Mouse (Mus musculus) midbrain, postnatal 0 days (tissue): ENCODE results near the gene Olfr573-ps1. TPM values are rescaled to one million over a fixed set of nuclear protein-coding genes. Genes with fewer than 3 reads are reported as not detected.

Experiments
- ATAC-seq: fragments of 200-750 bp; cut with Nextera tagmentation; 2 replicates; pipeline ENCODE4 v1.8.0; 2017; ENCODE audit warnings: moderate number of reproducible peaks, mild to moderate bottlenecking, moderate TSS enrichment, moderate library complexity; ENCODE audit not compliant: low FRiP score
- DNase-seq: peaks from one replicate; pipeline ENCODE4 v3.0.0-alpha.2; 2015; ENCODE audit warnings: low spot score
- H3K27ac ChIP-seq: fragments of 300-500 bp; sonication (generic); 2 replicates; pipeline ENCODE4 v1.5.1; 2014; ENCODE audit warnings: low read depth, mild to moderate bottlenecking, low read length, mixed read lengths
- H3K27me3 ChIP-seq: fragments of 300-500 bp; sonication (generic); 2 replicates; pipeline ENCODE4 v1.6.1; 2014; ENCODE audit warnings: low read length, control low read depth, mixed read lengths; ENCODE audit not compliant: insufficient read depth
- H3K36me3 ChIP-seq: fragments of 300-500 bp; sonication (generic); 2 replicates; pipeline ENCODE4 v1.6.1; 2014; ENCODE audit warnings: low read length, control low read depth, mixed read lengths; ENCODE audit not compliant: insufficient read depth
- H3K4me1 ChIP-seq: fragments of 300-500 bp; sonication (generic); 2 replicates; pipeline ENCODE4 v1.6.1; 2014; ENCODE audit warnings: mild to moderate bottlenecking, control low read depth, antibody characterized with exemption, low read length, mixed read lengths; ENCODE audit not compliant: insufficient read depth
- H3K4me2 ChIP-seq: fragments of 300-500 bp; sonication (generic); 2 replicates; pipeline ENCODE4 v1.6.1; 2014; ENCODE audit warnings: low read depth, mild to moderate bottlenecking, low read length, mixed read lengths; ENCODE audit not compliant: poor library complexity, severe bottlenecking
- H3K4me3 ChIP-seq: fragments of 300-500 bp; sonication (generic); 2 replicates; pipeline ENCODE4 v1.5.1; 2014; ENCODE audit warnings: low read depth, mild to moderate bottlenecking, low read length, moderate library complexity
- H3K9ac ChIP-seq: fragments of 300-500 bp; sonication (generic); replicated peaks from 2 replicates; pipeline ENCODE4 v1.6.1; 2014; ENCODE audit warnings: mild to moderate bottlenecking, low read length, moderate library complexity, mixed read lengths; ENCODE audit not compliant: poor library complexity, severe bottlenecking
- H3K9me3 ChIP-seq: fragments of 300-500 bp; sonication (generic); 2 replicates; pipeline ENCODE4 v1.6.1; 2016; ENCODE audit warnings: low read length, control low read depth
- CTCF ChIP-seq: IDR thresholded peaks from 2 replicates; pipeline ENCODE4 v1.5.1; 2016; ENCODE audit warnings: antibody characterized with exemption, mild to moderate bottlenecking
- WGBS: fragments of 180-500 bp; shearing (Covaris S2); extraction: QIAGEN DNeasy Blood & Tissue Kit; methylation state at CpG from one replicate; pipeline ENCODE4 v1.1.7; 2014; 5-methylcytosine and 5-hydroxymethylcytosine counted together
- polyA plus RNA-seq: library from polyadenylated mRNA; unstranded; fragments of >200 nt; fragmentation: Nextera tagmentation; extraction: Ambion mirVana; gene quantifications from 2 replicates; pipeline ENCODE4 v1.2.1, GENCODE M21; 2015
- total RNA-seq: library from RNA; depleted of rRNA; stranded (reverse); fragments of >200 nt; gene quantifications from 2 replicates; pipeline ENCODE4 v1.2.3, GENCODE M21; 2014

Gene Olfr573-ps1
- total and polyA plus RNA-seq, 2 experiments from 2014 or later: not detected

GRCm38 (mm10) chr7:102958137-102958536, 15.8 kb upstream of the Olfr573-ps1 start:
- H3K4me3 ChIP-seq: no peak overlapping the region
- H3K27ac ChIP-seq: no peak overlapping the region
- ATAC-seq (no peak), DNase-seq (no peak)
- no peaks in the 10 kb centered on the region for H3K36me3 ChIP-seq
- no peak overlapping the region for H3K4me2 ChIP-seq
- no peaks in the 10 kb centered on the region for H3K27me3 ChIP-seq
- H3K4me1 ChIP-seq: no peaks in the 10 kb centered on the region
- no peaks in the 10 kb centered on the region for H3K9me3 ChIP-seq
- TF ChIP-seq CTCF: no peak
- no peak overlapping the region for H3K9ac ChIP-seq
- 75% methylated on average over 3 of the region's 3 CpGs for WGBS

GRCm38 (mm10) chr7:102950732-102951131, 8.4 kb upstream of the Olfr573-ps1 start:
- TF ChIP-seq CTCF: no peak
- no peak overlapping the region for H3K27ac ChIP-seq
- H3K9ac ChIP-seq: no peak overlapping the region
- H3K4me1 ChIP-seq: no peaks in the 10 kb centered on the region
- no peak for ATAC-seq
- H3K4me3 ChIP-seq: no peak overlapping the region
- H3K4me2 ChIP-seq: no peak overlapping the region
- H3K36me3 ChIP-seq: no peaks in the 10 kb centered on the region
- 64% methylated on average over 1 of the region's 1 CpGs for WGBS
- H3K9me3 ChIP-seq: no peaks in the 10 kb centered on the region
- no peak for DNase-seq
- H3K27me3 ChIP-seq: no peaks in the 10 kb centered on the region

GRCm38 (mm10) chr7:102948167-102948566, 5.8 kb upstream of the Olfr573-ps1 start, which contains the start of gene Olfr574:
Gene Olfr574 (plus strand): TSS chr7:102948467.
- 79% methylated on average over 1 of the region's 1 CpGs for WGBS
- no peak for TF ChIP-seq CTCF
- Histone ChIP-seq H3K36me3 (no peaks in the 10 kb centered on the region), H3K4me2 (no peak within 1 kb of the TSS), H3K27me3 (no peaks in the 10 kb centered on the region), H3K9me3 (no peaks in the 10 kb centered on the region), H3K27ac (no peak within 1 kb of the TSS), H3K9ac (no peak within 1 kb of the TSS), H3K4me1 (no peaks in the 10 kb centered on the region), H3K4me3 (no peak within 1 kb of the TSS)
- ATAC-seq: no peak
- DNase-seq: no peak

- H3K9ac ChIP-seq: no peak overlapping the region
- H3K36me3 ChIP-seq: no peaks in the 10 kb centered on the region
- no peaks in the 10 kb centered on the region for H3K9me3 ChIP-seq
- H3K27ac ChIP-seq: no peak overlapping the region
- ATAC-seq (no peak), DNase-seq (no peak)
- TF ChIP-seq CTCF: no peak
- 97% methylated on average over 1 of the region's 1 CpGs for WGBS
- H3K4me3 ChIP-seq: no peak overlapping the region
- H3K4me1 ChIP-seq: no peaks in the 10 kb centered on the region
- H3K27me3 ChIP-seq: no peaks in the 10 kb centered on the region
- H3K4me2 ChIP-seq: no peak overlapping the region
Measured at GRCm38 (mm10) chr7:102943417-102943816, 1.0 kb upstream of the Olfr573-ps1 start.

GRCm38 (mm10) chr7:102927105-102927504, 15.3 kb downstream of the Olfr573-ps1 start:
- no peak overlapping the region for H3K4me3 ChIP-seq
- DNase-seq: no peak
- 73% methylated on average over 3 of the region's 3 CpGs for WGBS
- no peak overlapping the region for H3K9ac ChIP-seq
- no peaks in the 10 kb centered on the region for H3K36me3 ChIP-seq
- no peaks in the 10 kb centered on the region for H3K4me1 ChIP-seq
- no peak overlapping the region for H3K27ac ChIP-seq
- no peak overlapping the region for H3K4me2 ChIP-seq
- H3K27me3 ChIP-seq: no peaks in the 10 kb centered on the region
- no peak for TF ChIP-seq CTCF
- no peak for ATAC-seq
- H3K9me3 ChIP-seq: no peaks in the 10 kb centered on the region

GRCm38 (mm10) chr7:102924109-102924508, 18.3 kb downstream of the Olfr573-ps1 start, which contains the start of gene Olfr572:
Gene Olfr572 (plus strand): TSS chr7:102924409.
- no peak within 1 kb of the TSS for H3K4me2 ChIP-seq
- H3K36me3 ChIP-seq: no peaks in the 10 kb centered on the region
- no peak within 1 kb of the TSS for H3K4me3 ChIP-seq
- no peaks in the 10 kb centered on the region for H3K9me3 ChIP-seq
- no peak for TF ChIP-seq CTCF
- H3K27me3 ChIP-seq: no peaks in the 10 kb centered on the region
- no peak within 1 kb of the TSS for H3K9ac ChIP-seq
- WGBS: 63% methylated on average over 1 of the region's 1 CpGs
- H3K27ac ChIP-seq: no peak within 1 kb of the TSS
- ATAC-seq (no peak), DNase-seq (no peak)
- no peaks in the 10 kb centered on the region for H3K4me1 ChIP-seq
